Mouse (Mus musculus) urinary bladder, postnatal 36 days (tissue): ENCODE results near the gene Commd7.
"Not testable (repeated sequence)": the region's sequence is repeated elsewhere in the genome, so short reads cannot be mapped to it uniquely, and the experiment has no call there.

Experiments
- DNase-seq, 2 experiments: peaks; one replicate each; pipeline ENCODE4 v3.0.0; 2022; ENCODE audit warnings: low spot score in 2 of 2, mixed read lengths in 1 of 2

Commd7 gene

DNA sequence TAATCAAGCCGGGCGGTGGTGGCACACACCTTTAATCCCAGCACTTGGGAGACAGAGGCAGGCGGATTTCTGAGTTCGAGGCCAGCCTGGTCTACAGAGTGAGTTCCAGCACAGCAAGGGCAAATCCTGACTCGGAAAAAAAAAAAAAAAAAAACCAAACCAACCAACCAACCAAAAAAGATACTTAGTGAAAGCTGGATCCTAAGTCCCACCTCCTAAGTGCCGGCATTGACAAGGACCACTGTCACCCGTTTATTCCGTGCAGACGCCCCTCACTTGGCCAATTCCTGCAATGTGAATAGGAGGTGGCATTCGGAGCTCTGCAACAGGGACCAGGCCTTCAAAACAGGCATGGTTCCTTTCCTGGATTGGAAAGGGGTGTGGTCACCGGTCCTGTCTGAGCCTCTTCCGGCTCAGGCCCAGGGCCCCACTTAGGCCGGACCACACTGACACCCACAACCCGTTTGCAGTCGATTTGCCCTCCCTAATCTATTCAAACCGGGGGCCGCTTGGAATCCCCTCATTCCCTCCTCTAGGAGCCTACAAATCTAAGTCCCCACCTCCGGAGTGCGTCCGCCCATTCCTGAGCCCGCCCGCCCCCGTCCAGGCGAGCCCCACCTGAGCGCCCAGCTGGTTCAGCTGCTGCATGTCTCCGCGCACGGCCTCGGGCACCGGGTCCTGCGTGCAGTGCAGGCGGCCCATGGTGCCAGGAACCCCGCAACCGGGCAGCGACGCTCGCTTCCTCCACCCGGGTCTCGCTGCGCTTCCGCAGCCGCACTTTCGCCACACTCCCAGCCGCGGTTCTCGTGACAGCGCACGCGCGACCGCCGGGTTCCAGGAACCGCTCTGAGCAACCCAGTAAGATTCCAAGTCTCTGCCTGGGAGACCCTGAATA is at the start of gene Commd7:
Commd7 (minus strand) TSS at position 806 of the 895 bp plus-strand sequence.
- DNase-seq = peak; percentile 79 to 87

DNA sequence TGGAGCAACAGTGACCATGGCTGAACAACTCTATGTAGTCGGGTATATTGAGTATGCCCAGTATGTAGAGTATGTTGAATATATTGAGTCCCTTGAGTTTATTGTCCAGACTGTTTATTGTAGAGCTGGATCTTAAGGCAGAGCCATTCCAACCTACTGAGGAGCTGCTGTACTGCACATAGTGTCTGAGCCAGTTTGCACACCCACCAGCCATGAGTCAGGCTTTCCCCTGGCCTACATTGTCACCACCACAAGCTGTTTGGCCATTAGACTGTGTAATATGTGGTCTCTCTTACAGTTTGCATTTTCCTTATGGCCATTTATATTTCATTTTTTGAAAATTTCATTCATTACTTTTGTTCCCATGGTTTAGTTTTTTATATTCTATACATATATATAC is 47.4 kb upstream of the Commd7 start:
- DNase-seq = no peak

DNA sequence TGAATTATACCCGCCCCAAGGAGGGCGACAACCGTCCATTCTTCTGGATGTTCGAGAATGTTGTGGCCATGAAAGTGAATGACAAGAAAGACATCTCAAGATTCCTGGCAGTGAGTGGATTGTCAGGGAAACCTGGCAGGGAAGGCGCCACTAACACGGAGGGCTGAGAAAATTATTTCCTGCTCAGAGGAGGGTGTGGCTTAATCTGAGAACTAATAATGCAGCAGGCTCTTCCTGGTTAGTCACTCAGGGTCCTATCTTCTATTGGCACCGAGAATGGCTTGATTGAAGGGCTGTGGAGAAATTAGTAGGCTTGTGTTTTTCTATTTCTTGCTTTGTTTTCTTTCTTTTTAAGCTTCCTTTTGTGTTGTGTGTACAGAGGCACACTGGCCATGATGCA is 45.0 kb upstream of the Commd7 start:
- no peak for DNase-seq

DNA sequence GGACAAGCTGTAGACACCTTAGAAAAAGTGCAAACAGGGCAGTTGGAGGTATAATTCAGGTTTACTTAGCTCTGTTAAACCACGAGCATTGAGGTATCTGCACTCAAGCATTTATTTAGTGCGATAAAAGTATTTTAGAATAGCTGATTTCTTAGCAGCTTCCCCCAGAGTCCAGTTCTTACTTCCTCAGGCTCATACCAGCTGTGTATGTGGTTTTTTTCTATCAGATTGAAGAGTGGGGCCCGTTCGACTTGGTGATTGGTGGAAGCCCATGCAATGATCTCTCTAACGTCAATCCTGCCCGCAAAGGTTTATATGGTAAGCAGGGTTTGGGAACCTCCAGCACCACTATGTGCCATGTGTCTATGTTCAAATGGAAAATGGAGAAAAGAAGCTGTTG is 44.4 kb upstream of the Commd7 start:
- DNase-seq = no peak

DNA sequence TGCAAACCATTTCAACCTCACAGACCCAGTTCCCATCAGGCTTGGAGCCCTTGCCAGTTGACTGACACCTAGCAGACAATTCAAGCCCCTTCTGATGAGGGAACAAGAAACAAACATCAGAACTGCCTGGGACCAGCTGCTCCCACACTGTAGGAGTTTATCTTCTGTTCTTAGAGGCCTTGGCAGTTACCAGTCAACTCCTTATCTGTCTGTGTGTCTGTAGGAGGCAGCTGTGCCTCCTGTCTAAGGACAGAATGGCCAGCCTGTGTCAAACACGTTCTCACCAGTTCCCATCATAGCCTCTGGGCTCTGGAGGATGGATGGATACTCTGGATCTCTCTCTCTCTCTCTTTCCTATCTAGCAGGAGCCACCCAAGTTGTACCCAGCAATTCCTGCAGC is 42.8 kb upstream of the Commd7 start:
- DNase-seq = not testable (repeated sequence)

DNA sequence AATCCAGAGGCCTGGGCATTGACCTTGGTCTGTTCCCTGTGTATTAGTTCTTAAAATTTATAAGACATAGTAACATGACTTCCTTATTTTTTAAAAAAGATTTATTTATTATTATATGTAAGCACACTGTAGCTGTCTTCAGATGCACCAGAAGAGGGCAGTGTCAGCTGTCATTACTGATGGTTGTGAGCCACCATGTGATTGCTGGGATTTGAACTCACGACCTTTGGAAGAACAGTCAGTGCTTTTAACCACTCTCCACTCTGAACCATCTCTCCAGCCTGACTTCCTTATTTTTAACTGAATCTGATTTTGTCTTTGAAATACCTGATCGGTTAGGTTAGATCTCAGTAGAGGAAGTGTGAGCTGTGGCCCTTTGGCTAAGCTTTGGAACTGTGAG is 40.0 kb upstream of the Commd7 start:
- no peak for DNase-seq

DNA sequence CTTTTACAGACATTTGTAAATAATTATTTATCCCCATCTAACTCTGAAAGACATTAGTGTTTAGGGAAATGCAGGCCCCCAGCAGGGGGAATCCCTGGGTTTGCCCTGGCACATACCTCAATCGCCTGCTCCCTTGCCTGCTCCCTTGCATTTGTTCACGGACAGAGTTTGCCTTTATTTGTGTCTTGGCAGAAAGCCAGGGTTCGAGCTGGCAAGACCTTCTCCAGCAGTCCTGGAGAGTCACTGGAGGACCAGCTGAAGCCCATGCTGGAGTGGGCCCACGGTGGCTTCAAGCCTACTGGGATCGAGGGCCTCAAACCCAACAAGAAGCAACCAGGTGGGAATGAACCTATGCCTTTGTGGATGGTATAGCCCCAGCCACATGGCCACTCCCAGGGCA is 37.5 kb upstream of the Commd7 start:
- DNase-seq = no peak

DNA sequence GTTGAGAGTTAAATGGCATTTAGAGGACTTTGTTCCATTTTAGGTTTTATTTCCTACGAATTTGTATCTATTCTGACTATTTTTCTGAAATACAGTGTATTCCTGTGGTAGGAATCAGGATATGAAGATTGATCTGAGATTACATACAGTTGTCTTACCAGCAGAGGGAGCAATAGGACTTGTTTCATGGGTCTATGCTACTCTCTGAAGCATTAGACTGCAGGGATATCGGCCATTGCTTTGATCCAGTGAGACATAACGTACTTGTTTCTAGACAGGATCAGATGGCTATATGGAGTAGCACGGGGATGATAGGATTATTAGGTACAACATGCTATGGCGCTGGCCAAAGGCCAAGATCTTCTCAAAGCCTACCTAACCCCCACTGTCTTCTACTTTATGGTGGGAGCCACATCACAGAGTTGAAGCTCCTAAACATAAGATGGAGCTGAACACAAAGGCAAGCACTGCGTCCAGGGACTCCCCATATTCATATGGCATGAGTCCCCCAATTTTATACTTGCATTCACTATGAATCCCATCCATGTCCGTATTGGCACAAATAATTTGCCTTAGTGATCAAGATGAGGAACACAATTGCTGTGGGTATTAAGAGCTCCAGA is 36.3 kb upstream of the Commd7 start:
- no peak for DNase-seq

DNA sequence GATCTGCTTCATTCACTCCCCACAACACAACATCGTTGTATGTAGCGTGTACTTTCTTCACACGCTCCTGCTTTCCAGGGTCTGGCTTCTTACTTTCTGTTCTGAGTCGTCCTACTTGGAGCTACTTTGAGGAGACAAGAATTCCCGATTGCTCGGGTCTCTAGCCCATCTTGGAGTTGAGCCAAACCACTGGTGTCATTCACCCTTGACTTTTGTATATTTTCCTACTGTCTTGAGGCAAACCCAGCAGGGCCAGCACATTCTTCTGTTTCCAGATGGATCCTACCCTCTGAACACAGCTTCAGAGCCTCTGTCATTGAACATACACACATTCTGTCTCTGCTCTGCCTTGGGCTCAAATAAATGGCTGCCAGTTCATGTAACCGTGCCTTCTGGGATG is 32.8 kb upstream of the Commd7 start:
- no peak for DNase-seq

DNA sequence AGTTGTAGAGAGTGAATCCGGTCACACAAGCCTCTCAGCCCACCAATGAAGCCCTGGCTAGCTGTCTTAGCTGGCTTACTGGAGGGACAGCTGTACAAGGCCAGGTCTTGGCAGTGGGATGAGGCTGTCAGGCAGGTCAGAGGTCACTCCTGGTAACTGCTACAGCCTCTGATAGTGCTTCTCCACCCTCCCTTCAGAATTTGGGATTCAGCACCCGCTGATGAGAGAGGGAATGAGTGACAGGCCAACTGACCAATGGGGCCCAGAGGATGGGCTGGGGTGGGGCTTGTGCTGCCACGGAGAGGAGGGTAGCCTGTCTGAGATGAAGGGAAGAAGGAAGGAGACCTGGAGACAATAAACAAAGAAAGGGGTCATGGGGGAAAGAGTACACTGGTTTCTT is 28.0 kb upstream of the Commd7 start:
- DNase-seq = no peak

DNA sequence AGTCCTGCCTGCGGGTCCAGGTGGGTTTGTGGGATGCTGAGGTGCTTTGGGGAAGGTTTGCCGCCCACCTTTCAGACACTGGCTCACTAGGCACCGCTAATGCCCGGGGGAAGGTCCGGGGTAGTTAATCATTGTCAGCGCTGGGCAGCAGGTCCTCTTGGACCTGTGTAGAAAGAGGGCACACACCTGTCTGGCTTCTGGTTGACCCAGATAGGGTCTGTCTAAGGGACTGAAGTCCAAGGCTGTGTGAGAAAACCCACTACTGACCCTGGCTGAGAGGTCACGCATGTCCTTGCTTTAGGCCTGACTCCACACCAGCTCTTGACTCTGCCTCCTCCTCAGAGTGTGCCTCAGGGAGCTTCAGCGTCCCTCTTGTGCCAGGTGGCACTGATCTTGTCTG is 25.1 kb upstream of the Commd7 start:
- DNase-seq = not testable (repeated sequence)

DNA sequence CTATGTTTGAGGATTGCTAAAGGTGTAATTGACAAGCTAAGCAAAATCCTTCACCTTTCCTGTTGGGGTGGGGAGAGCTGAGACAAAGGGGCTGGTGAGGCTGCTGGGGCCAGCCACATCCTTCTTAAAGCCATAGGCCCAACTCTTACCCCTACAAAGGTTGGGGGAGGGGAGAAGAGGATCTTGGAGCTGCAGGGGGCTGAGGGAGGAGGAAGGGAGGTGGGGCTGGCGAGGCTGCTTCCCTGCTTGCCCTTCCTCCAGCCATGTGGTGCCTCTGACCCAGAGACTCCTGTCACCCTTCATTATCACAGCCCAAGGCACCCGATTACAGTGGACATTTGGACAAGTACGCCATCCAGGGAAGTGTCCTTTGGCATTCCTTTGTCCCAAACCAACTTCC is 19.1 kb upstream of the Commd7 start:
- DNase-seq = no peak

DNA sequence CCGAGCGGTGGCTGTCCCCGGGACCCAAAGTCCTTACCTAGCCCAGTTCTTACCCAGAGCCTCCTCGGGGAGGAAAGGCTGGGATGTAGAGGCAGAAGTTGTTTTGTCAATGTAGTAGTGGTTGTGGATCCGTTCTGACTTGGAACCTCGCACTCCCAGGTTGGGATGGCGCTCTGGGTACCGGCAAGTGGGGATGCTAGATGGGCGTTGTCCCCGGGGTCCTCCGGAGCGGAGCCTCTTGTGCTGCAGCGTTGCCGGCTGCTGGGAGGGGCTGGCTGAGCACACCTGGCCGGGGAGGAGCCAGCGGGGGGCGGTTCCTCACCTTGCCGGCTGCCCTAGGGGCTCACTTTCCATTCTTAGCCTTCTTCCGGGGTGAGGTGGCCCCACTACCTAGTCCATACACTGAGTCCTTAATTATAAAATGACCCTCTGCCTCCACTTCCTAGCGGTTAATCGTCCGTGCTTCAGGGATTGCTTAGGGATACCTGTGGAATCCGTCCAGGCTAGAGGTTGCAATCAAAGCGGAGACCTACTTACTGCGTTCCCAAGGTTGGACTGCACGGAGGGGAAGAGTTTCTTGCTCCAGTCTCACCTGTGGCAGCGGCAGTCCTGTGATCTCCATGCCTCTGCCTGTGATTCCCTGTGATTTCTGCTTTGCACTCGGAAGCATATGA is 17.6 kb upstream of the Commd7 start:
- peak; percentile 3 to 20 for DNase-seq

DNA sequence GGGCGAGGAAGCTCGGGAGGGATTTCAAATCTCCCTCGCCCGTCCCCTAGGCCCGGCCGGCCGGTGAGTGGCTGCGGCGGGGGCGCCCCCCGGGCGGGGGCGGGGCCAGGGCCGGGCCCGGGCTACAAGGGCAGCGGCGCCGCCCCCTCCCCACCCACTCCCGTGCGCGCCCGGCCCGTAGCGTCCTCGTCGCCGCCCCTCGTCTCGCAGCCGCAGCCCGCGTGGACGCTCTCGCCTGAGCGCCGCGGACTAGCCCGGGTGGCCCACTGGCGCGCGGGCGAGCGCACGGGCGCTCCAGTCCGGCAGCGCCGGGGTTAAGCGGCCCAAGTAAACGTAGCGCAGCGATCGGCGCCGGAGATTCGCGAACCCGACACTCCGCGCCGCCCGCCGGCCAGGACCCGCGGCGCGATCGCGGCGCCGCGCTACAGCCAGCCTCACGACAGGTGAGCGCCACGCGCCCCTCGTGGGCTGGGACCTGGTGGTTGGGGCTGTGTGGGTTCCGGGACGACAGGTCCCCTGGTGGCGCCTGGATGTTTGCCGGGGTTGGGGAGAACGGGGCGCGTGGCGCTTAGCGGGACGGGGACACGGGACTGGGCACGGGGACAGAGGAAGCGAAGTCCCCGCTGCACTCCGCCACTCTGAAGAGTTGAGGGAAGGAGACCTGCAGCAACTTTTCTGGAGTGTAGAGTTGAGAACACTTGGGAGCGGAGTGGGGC is 16.9 kb upstream of the Commd7 start, which contains the start of gene Dnmt3b:
Dnmt3b (plus strand) TSS at position 153 of the 716 bp plus-strand sequence.
- peak; percentile 35 to 48 for DNase-seq

DNA sequence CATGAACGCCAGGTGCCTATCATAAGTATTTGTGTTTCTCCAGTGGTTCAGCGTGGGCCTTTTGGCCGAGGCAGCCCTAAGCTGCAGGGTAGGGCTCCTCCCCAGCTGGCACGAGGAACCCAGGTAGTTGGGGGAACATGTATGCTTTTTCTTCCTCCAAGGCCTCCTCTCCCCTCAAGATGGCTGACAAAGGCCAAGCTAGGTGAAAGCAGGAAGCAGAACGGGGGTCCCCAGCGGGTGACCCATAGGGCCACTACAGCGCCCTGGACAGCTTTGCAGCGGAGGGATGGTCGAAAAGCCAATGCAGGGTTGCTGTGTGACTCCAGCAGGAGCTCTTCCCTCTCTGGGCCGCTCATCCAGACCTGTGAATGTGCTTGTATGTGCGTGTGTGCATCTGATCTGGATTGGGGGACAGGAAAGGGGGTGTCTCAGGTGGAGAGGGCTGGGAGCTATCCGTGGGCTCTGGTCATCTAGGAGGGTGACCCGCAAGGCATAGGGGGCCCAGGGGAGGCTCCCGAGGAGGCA is 16.3 kb upstream of the Commd7 start:
- DNase-seq = no peak

DNA sequence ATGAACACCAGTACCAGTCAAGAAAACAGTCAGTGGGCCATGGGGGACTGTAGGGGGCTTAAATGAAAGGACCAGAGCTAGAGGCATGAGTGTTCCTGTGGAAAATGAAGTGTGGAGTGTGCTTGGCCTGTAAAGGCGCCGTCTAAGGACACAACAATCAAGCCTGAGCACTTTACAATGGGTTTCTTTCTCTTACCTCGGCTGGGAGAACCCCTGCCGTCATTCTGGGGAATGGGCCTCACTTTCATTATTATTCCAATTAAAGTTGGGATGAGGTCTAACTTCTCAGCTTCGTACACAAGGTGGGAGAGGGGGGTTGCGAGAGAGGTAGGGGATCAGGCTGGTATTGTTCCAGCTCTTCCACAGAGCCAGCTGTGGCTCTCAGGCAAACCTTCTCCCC is 10.4 kb upstream of the Commd7 start:
- DNase-seq = no peak

DNA sequence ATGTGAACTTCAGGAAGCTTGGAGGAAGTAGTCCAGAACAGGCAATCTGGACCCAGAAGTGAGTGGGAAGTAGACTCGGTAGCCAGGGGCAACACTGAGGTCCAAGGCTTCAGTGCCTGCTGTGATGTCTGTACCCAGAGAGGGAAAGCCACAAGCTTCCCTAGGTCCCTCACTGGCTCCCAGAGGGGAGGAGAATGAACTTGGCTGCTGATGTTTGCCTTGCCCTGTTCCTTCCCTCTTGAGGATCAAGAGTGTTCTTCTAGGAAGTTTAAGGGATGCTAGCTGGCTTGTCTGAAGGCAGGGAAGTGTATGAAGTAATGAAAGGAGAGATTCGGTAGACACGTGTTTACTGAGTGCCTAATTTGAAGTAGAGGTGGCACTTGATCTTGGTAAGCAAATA is 9.9 kb upstream of the Commd7 start:
- no peak for DNase-seq

DNA sequence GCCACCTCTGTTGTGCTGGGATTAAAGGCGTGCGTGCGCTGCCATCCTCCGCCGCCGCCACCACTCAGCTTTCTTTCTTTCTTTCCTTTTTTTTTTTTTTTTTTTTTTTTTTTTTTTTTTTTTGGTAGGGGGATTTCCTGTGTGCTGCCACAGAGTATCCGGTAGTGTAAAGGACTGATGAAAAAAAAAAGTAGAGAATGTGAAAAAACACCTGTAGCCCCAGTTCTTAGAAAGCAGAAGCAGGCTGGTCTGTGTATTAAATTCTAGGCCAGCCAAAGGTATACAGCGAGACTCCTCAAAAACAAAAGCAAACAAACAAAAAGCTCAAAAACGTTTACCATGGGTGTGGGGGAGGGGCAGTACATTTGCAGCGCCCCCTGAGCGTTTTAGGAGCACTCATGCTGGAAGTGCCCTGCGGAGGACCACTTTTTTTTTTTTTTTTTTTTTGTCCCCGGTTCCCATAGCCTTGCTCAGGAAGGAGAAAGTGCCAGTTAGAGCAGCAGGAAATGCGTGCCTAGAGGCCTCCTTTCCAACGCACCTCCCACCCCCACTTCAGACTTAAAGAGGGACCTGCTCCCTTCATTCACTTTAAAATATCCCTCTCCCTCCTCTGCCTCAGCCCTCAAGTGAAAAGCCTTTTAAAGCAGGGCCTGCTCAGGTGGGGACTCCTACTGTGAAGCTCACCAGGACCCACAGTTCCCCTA is 6.5 kb upstream of the Commd7 start:
- no peak for DNase-seq

DNA sequence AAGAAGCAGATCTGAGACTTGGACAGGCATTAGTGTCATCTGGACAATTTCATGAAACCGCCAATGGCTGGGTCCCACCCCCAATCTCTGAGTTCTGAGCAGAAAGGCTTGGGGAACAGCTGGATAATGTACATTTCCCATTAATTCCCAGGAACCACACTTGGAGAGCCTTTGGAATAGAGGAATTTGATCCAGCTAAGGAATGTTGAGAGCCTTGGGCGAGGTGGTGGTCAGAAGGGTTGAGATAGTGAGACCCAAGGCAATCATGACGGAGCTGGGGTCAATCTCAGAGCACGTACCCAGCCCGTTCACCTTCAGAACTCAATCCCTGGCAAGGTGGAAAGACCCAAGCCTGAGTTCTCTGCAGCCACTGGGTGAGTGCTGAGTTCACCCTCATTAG is 678 bp upstream of the Commd7 start:
- DNase-seq = no peak

DNA sequence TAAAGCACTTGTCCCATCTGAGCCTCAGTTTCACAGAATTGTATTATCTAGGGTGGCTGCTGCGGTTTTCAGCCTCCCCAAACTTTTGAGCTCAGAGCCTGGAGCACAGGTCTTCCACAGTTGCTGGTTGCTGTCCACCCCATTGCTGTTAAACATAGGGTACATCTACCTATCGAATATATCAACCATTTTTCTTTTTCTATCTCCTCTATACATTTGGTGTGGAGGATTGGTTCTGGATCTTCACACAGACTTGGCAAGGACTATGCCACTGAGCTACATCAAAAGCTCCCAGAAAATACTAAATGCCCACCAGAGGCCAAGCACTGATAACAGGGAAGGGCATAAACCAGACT is 268 bp upstream of the Commd7 start:
- DNase-seq = no peak

DNA sequence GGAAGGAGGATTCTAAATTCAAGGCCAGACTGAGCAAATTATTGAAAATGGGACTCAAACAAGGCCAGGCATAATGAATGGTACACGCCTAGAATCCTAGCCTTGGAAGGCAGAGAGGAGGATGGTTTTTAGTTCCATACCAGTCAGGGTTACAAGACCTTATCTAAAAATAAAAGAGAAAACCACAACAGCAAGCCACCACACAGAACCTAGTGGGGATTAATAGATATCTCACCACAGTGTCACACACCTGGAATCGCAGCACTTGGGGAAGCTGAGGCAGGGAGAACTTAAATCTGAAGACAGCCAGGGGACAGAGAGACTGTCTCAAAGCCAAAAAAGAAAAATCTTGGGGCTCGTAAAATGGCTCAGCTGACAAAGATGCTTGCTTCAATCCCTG is 1.6 kb downstream of the Commd7 start:
- DNase-seq = no peak
